ENCODE assay signal across 18 mouse cellular contexts in the genomic region with DNA sequence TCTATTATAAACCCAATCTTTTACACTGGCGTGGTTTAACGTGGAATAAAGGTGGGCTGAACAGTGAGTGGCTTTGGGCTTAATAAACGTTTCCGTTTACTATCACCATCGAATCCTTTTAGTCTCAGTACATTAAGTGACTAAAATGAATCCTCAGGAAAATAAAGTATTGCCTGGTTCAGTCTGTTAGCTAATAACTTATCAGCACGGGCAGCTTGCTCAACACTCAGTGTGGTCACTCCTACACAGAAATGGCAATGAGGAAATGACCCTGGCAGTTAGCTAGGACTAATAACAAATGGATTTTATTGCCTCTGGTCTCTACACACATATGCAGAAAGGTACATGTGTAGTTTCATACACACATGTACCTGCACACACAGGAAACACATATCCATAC. TPM values are rescaled to one million over a fixed set of nuclear protein-coding genes. Genes with fewer than 3 reads are reported as not detected.
DNase-seq lines count a peak whose midpoint lies in the region; ATAC-seq and TF ChIP-seq lines count a peak whose summit lies in the region.
"Had no signal": no experiment of that assay in that cellular context is flagged by ENCODE, and none has a peak within 500 bp of the region (broad histone marks: within the 10 kb centered on the region; RNA-seq: fewer than 3 reads in every experiment).

No protein-coding gene starts in this region.

- H3K27me3 ChIP-seq in heart, embryonic 11.5 days (ENCODE audit: control insufficient read depth, insufficient read depth, low read length), result no peaks in the 10 kb centered on the region
- no peaks in the 10 kb centered on the region for H3K27me3 ChIP-seq in erythroblast, embryonic 14.5 days (ENCODE audit: control insufficient read depth)
- no peaks in the 10 kb centered on the region for H3K27me3 ChIP-seq in liver, postnatal 0 days (ENCODE audit: insufficient read depth, low read length)
- H3K27me3 ChIP-seq in midbrain, embryonic 16.5 days (ENCODE audit: control insufficient read depth, insufficient read depth, low read depth, low read length), result no peaks in the 10 kb centered on the region
- H3K27me3 ChIP-seq: Patski had no signal

- H3K4me3 ChIP-seq in heart, embryonic 11.5 days (ENCODE audit: low read depth, low read length), result no peak overlapping the region; the same call in 1 of the 2 replicates
- peak overlapping the region; percentile 100 for H3K4me3 ChIP-seq in erythroblast, embryonic 14.5 days (replicated peaks)
- H3K4me3 ChIP-seq in liver, postnatal 0 days (ENCODE audit: low read depth, low read length), result peak overlapping the region; percentile 81
- H3K4me3 ChIP-seq in midbrain, embryonic 16.5 days (ENCODE audit: low read depth, low read length), result no peak overlapping the region
- H3K4me3 ChIP-seq: forebrain, embryonic 10.5 days had no signal

- H3K36me3 ChIP-seq in heart, embryonic 11.5 days (ENCODE audit: control insufficient read depth, insufficient read depth, low read length), result peaks cover 8% of the 10 kb centered on the region
- H3K36me3 ChIP-seq in erythroblast, embryonic 14.5 days (ENCODE audit: control insufficient read depth), result peaks cover 69% of the 10 kb centered on the region
- H3K36me3 ChIP-seq in liver, postnatal 0 days (replicated peaks; ENCODE audit: insufficient read depth, low read length), result peaks cover 34% of the 10 kb centered on the region
- H3K36me3 ChIP-seq in midbrain, embryonic 16.5 days (ENCODE audit: control insufficient read depth, insufficient read depth, low read length), result peaks cover 4% of the 10 kb centered on the region; the same call in 1 of the 2 replicates

- no peak for DNase-seq in heart, adult 9 months (ENCODE audit: low spot score in 2 of 2)
- DNase-seq in MEL-GATA-1-ER (ENCODE audit: extremely low read depth, low read depth), result peak; percentile 57
- DNase-seq in liver, postnatal 0 days, result peak; percentile 47
- DNase-seq in thymus, adult 18-20 months, result no peak
- no peak for DNase-seq in layer of hippocampus, adult 11-12 months (ENCODE audit: low spot score)
- DNase-seq: gastrocnemius, postnatal 10 days; heart, postnatal 36 days; right cerebral cortex, postnatal 14 days had no signal

- H3K9me3 ChIP-seq in heart, embryonic 11.5 days (replicated peaks; ENCODE audit: control insufficient read depth, low read length), result no peaks in the 10 kb centered on the region
- H3K9me3 ChIP-seq in erythroblast, embryonic 14.5 days (ENCODE audit: control insufficient read depth, low read length), result peaks cover 2% of the 10 kb centered on the region
- no peaks in the 10 kb centered on the region for H3K9me3 ChIP-seq in liver, postnatal 0 days (ENCODE audit: low read length)
- H3K9me3 ChIP-seq in midbrain, embryonic 16.5 days (replicated peaks; ENCODE audit: control insufficient read depth, low read length, poor library complexity, severe bottlenecking), result no peaks in the 10 kb centered on the region
- H3K9me3 ChIP-seq: forebrain, embryonic 10.5 days had no signal

- H3K4me2 ChIP-seq in heart, embryonic 11.5 days, result peak overlapping the region; percentile 24; the same call in 1 of the 2 replicates
- peak overlapping the region; percentile 84 for H3K4me2 ChIP-seq in liver, postnatal 0 days (ENCODE audit: low read depth, low read length)
- no peak overlapping the region for H3K4me2 ChIP-seq in midbrain, embryonic 16.5 days (ENCODE audit: low read length)
- H3K4me2 ChIP-seq: midbrain, embryonic 11.5 days had no signal

- no peak for TF ChIP-seq CTCF in liver, postnatal 0 days (IDR thresholded peaks at IDR 0.05; ENCODE audit: low read depth)

- H3K27ac ChIP-seq in heart, embryonic 11.5 days (ENCODE audit: low read depth, low read length), result peak overlapping the region; percentile 46
- H3K27ac ChIP-seq in liver, postnatal 0 days (ENCODE audit: low read depth), result peak overlapping the region; percentile 92
- H3K27ac ChIP-seq in midbrain, embryonic 16.5 days (ENCODE audit: low read length), result no peak overlapping the region
- H3K27ac ChIP-seq: forebrain, embryonic 10.5 days had no signal

- TF ChIP-seq EP300 in liver, postnatal 0 days (IDR thresholded peaks at IDR 0.05; ENCODE audit: low read depth), result peak; percentile 68

- H3K9ac ChIP-seq in heart, embryonic 11.5 days (ENCODE audit: low read depth, low read length), result no peak overlapping the region; the same call in 1 of the 2 replicates
- peak overlapping the region; percentile 55 for H3K9ac ChIP-seq in liver, postnatal 0 days (replicated peaks)
- no peak overlapping the region for H3K9ac ChIP-seq in midbrain, embryonic 16.5 days (ENCODE audit: low read depth, low read length)

- ATAC-seq in heart, embryonic 11.5 days (replicated peaks; ENCODE audit: insufficient number of reproducible peaks, low FRiP score, low TSS enrichment), result no peak
- ATAC-seq in liver, postnatal 0 days, result peak; percentile 20; the same call in 1 of the 2 replicates
- ATAC-seq in midbrain, embryonic 16.5 days, result no peak
- ATAC-seq: Patski had no signal

- H3K4me1 ChIP-seq in heart, embryonic 11.5 days (ENCODE audit: control insufficient read depth, insufficient read depth, low read length), result peaks cover 3% of the 10 kb centered on the region
- peaks cover 64% of the 10 kb centered on the region for H3K4me1 ChIP-seq in erythroblast, embryonic 14.5 days (ENCODE audit: control insufficient read depth)
- peaks cover 33% of the 10 kb centered on the region for H3K4me1 ChIP-seq in liver, postnatal 0 days (ENCODE audit: insufficient read depth)
- peaks cover 12% of the 10 kb centered on the region for H3K4me1 ChIP-seq in midbrain, embryonic 16.5 days (ENCODE audit: control insufficient read depth, insufficient read depth, low read length)

- 80% methylated on average over 6 of the region's 6 CpGs for WGBS in heart, embryonic 11.5 days (ENCODE audit: insufficient replicate concordance)
- 41% methylated on average over 6 of the region's 6 CpGs for WGBS in liver, postnatal 0 days (ENCODE audit: insufficient replicate concordance)
- 96% methylated on average over 6 of the region's 6 CpGs for WGBS in midbrain, embryonic 16.5 days

RNA-seq across cellular contexts. Expression of gene Fbxo9, which starts 3.9 kb away (rescaled TPM):
- 37.0 and 38.0 TPM in 2 replicates for polyA plus RNA-seq in heart, embryonic 11.5 days (2014; fragmentation: Nextera tagmentation; extraction: Ambion mirVana)
- 20.3 and 21.9 TPM in 2 replicates for polyA plus RNA-seq in erythroblast, embryonic 14.5 days (2012)
- 45.7 and 54.0 TPM in 2 replicates for polyA plus RNA-seq in liver, postnatal 0 days (2015; fragmentation: Nextera tagmentation; extraction: Ambion mirVana)
- 74.0 and 81.0 TPM in 2 replicates for polyA plus RNA-seq in midbrain, embryonic 16.5 days (2015; fragmentation: Nextera tagmentation; extraction: Ambion mirVana)

RNA-seq across cellular contexts. Expression of gene Ick, which starts 4.0 kb away (rescaled TPM):
- 16.1 and 16.8 TPM in 2 replicates for polyA plus RNA-seq in heart, embryonic 11.5 days (2014; fragmentation: Nextera tagmentation; extraction: Ambion mirVana)
- 0.35 and 0.62 TPM in 2 replicates for polyA plus RNA-seq in erythroblast, embryonic 14.5 days (2012)
- polyA plus RNA-seq in liver, postnatal 0 days (2015; fragmentation: Nextera tagmentation; extraction: Ambion mirVana), result 5.3 and 7.0 TPM in 2 replicates
- 42.5 and 44.5 TPM in 2 replicates for polyA plus RNA-seq in midbrain, embryonic 16.5 days (2015; fragmentation: Nextera tagmentation; extraction: Ambion mirVana)

RNA-seq across cellular contexts. Expression of gene Gcm1, which starts 53.2 kb away (rescaled TPM):
- polyA plus RNA-seq in heart, embryonic 11.5 days (2014; fragmentation: Nextera tagmentation; extraction: Ambion mirVana), result not detected in 2 replicates
- polyA plus RNA-seq in erythroblast, embryonic 14.5 days (2012), result not detected in 2 replicates
- not detected in 2 replicates for polyA plus RNA-seq in liver, postnatal 0 days (2015; fragmentation: Nextera tagmentation; extraction: Ambion mirVana)
- polyA plus RNA-seq in midbrain, embryonic 16.5 days (2015; fragmentation: Nextera tagmentation; extraction: Ambion mirVana), result not detected in 2 replicates
- polyA plus RNA-seq: cortical plate, adult 2 months; forebrain, embryonic 10.5 days; intestine, embryonic 14.5 days; neural tube, embryonic 11.5 days; stomach, embryonic 16.5 days had no signal

Comparison
In these comparisons a context has a peak if more than half of its experiments do, and no peak if none do; other contexts are left out.
1. H3K4me3 ChIP-seq: peak in erythroblast, embryonic 14.5 days (single experiment) and liver, postnatal 0 days (single experiment); none in heart, embryonic 11.5 days (single experiment) and midbrain, embryonic 16.5 days (single experiment).
2. DNase-seq: peak in MEL-GATA-1-ER (single experiment) and liver, postnatal 0 days (single experiment); none in heart, adult 9 months (0 of 2), thymus, adult 18-20 months (0 of 2) and layer of hippocampus, adult 11-12 months (single experiment).